Mouse (Mus musculus) adrenal gland, adult 18-20 months (tissue): ENCODE measurements around the gene Mettl5. TPM values are rescaled to one million over a fixed set of nuclear protein-coding genes. Genes with fewer than 3 reads are reported as not detected.
A peak's percentile ranks its signal among the peaks of the same experiment; 100 is the strongest.
"Not testable (repeated sequence)": the region's sequence is repeated elsewhere in the genome, so short reads cannot be mapped to it uniquely, and the experiment has no call there.

Experiments used
- DNase-seq, 2 experiments: peaks; one replicate each; pipeline ENCODE4 v3.0.0; 2021 to 2022; ENCODE audit warnings: low spot score in 2 of 2
- long read RNA-seq, 2 experiments: library from polyadenylated mRNA; stranded (forward); transcript quantifications; one replicate each; pipeline ENCODE4 v2.0.0; 2021
- total RNA-seq, 2 experiments: library from RNA; stranded (reverse); gene quantifications; 1 replicate in 1 of 2; 2 replicates in 1 of 2; pipeline ENCODE4 v1.2.3; 2021

The Mettl5 gene
- total RNA-seq = 10 to 100 TPM; 15.7 to 17.3 TPM
- long read RNA-seq, experiment 1, partial matches to known transcripts = 0 of 3 reads
- long read RNA-seq, experiment 1, other reads (novel, unspliced or antisense) = 0 of 3 reads
- long read RNA-seq, experiment 2, transcript Mettl5-201 (7 exons, 968 nt) = major isoform, 6 of 10 reads
- long read RNA-seq, experiment 2, partial matches to known transcripts = 2 of 10 reads
- long read RNA-seq, experiment 2, other reads (novel, unspliced or antisense) = 0 of 10 reads

DNA sequence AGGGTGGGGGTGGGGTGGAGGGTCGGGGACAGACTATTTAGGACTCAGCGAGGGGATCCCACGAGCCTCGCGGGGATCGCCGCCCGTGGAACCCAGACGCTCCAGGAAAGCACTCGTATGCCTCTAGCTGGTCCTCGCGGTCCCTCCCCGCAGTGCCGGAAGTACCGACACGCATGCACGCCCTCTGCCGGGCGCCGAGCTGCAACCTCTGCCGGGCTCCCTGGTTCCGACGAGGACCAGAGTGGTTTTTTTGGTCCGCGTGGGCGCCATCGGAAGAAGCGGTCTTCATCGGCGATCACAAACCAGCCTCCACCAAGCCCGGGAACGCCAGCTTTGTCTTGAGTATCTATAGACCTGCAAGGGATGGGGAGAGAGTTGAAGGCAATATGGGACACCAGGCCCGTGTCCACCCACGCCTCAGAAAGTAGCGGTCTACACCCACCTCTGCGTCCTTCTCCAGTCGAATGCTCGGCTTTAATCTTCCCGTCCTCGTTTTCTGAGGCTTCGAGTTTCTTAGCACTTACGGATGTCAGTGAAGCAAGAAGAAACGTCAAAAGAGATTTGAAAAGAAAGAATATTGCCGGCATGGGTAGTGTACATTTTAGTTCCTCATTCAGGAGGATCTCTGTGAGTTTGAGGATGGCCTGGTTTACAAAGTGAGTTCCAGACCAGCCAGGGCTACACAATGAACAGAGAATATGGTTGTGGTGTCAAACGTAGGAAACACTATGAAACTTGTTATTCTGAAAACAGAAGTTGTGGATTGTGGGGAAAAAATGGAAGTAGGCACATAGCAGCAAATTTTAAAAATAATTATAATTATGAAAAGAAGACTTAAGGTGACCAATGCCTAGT, at the start of gene Mettl5:
Mettl5 (minus strand) TSS at position 165 of the 855 bp plus-strand sequence.
- peak; percentile 85 to 87 for DNase-seq

DNA sequence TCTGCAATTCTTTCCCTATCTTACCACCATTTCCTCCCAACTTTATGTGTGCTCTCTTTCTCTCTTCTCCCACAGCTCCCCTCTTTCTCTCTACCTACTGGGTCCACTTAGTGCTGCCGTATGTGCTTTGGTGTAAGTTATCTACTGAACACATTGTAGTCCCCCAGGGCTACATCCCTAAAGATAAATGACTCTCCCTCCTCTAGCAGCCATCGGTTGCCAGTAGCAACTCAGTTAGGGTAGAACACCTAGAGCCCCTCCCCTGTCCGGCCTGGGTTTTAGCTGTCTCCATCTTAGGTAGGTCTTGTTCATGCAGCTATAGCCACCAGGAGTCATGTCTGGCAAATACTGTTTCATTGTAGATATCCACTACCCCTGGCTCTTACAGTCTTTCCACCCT, 39.5 kb upstream of the Mettl5 start:
- DNase-seq = no peak

DNA sequence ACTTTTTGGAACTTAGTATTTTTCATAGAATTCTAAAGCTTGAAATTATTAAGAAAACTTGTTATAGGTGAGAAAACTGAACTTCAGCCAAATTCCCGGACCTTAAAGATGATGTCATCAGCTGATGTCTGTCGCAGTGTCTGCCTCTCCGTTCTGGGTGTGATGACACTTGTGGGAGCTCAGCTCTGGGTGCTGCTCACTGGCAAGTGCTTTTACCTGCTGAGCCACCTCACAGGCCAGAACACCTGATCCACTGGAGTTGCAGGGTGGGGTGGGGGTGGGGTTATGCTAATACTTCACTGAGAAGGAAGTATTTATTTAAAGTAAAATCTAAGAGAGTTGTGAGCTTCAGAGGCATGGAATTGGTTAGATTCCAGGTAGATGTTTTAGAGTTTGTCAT, 31.9 kb upstream of the Mettl5 start:
- DNase-seq = no peak

DNA sequence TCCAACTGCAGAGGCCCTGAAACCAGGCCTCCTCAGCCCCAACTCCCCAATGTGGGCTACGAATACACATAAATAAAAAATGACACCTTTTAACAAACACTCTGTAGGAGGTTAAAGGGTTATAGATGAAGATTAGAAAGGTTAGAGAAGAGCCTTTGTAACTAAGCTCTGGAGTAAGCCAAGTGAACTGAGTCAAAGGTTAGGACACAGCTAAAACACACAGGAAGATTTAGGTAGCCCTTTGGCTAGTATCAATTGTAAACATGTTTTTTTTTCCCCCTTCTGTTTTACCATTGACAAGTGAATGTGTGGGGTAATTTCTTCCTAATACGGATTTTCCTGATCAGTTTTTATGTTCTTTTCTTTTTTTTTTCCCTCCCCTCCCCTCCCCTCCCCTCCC, 27.4 kb upstream of the Mettl5 start:
- no peak for DNase-seq

DNA sequence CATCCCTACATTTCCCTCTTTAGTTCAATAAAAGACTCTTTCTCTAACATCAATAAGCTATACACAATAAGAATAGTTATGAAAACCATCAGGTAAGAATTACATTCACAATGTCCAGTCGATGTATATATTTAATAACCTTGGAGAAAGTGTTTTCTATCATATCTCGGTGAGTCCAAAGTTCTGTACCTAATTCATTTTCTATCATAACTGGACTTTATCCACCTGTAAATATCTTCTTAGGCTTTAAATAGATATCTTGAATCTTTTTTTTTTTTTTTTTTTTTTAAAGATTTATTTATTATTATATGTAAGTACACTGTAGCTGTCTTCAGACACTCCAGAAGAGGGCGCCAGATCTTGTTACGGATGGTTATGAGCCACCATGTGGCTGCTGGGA, 22.0 kb upstream of the Mettl5 start:
- not testable (repeated sequence) for DNase-seq

DNA sequence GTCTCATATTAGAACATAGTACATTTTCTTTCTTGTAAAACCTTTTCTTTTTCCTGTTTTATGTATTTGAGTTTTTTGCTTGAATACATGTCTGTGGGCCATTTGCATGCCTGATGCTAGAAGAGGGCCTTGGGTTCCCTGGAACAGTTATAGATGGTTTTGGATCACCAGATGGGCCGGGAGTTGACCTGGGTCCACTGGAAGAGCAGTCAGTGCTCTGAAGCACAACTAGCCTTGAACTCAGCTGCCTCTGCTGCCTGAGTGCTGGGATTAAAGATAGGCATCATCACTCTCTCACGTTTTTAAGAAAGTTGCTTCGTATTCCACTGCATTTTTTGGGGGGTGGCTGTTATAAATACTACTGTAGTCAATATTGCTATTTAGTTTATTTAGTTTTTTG, 18.1 kb upstream of the Mettl5 start:
- DNase-seq = no peak

DNA sequence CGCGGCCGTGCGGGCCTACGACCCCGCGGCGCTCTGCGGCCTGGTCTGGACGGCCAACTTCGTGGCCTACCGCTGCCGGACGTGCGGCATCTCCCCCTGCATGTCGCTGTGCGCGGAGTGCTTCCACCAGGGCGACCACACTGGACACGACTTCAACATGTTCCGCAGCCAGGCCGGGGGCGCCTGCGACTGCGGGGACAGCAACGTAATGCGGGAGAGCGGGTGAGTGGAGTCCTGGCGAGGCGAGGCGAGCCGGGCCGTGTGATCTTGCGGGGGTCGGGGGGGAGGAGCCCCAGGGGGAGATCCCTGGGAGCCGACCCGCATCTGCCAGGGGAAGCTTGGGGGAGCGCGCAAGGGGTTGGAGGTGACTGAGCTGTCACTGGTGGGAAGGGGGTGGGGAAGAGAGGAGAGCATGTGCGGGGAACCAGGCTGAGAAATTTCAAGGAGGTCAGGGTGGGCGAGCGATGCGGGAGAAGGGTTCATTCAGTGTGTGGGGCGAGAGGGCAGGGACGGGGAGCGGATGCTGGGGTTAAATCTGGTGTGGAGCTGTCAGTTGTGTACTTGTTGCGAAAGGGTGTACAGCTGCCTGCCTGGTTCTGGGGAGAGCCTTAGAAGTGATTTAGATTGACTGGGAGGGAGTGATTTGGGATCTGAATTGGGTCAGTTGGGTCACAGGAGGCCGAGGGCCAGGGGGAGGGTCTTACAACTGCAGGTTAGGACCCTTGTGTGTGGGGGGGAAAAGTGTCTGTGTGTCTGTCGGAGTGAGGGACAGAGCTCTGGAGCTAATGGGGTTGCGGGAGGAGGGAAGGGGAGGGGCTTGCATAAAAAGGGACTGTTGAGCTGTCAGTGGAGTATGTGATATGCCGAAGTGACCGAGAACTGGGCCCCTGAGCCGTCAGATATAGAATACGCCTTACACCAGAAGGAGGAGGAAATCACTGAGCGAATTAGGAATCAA, 12.5 kb upstream of the Mettl5 start:
- peak; percentile 46 to 50 for DNase-seq

DNA sequence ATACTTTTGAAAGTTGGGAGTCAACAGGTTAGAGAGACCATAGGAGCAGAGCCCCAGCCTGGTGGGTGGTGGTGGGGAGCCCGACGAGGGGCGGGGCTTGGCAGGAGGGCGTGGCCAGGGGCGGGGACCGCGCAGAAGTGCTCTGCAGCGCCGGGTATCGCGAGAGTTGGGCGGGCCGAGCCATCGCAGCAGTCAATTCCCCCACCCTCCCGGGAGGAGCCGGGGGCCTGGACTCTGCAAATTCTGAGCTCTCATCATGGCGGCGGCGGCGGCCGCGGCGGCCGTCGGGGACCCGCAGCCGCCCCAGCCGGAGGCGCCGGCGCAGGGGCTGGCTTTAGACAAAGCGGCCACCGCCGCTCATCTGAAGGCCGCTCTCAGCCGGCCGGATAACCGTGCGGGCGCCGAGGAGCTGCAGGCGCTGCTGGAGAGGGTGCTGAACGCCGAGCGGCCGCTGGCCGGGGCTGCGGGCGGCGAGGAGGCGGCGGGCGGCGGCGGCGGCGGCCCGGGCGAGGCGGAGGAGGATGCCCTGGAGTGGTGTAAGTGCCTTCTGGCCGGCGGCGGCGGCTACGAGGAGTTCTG, 11.7 kb upstream of the Mettl5 start, which contains the start of gene Ubr3:
Ubr3 (plus strand) TSS at position 208 of the 579 bp plus-strand sequence.
- DNase-seq = peak; percentile 99

DNA sequence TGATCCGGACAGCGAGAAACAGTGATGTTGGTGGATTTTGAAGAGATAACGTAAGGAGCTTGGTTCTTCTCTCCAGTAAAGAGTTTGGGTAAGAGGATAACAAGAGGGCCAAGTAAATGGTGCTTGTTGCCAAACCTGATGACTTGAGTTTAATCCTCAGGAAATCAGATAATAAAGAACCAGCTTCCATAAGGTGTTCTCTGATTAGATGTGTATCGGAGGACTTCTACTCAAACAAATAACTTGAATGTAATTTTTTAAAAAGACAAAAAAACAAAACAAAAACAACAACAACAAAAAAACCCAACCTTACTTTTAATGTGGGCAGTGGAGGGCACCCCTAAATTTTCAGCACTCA, 10.8 kb upstream of the Mettl5 start:
- DNase-seq = no peak

DNA sequence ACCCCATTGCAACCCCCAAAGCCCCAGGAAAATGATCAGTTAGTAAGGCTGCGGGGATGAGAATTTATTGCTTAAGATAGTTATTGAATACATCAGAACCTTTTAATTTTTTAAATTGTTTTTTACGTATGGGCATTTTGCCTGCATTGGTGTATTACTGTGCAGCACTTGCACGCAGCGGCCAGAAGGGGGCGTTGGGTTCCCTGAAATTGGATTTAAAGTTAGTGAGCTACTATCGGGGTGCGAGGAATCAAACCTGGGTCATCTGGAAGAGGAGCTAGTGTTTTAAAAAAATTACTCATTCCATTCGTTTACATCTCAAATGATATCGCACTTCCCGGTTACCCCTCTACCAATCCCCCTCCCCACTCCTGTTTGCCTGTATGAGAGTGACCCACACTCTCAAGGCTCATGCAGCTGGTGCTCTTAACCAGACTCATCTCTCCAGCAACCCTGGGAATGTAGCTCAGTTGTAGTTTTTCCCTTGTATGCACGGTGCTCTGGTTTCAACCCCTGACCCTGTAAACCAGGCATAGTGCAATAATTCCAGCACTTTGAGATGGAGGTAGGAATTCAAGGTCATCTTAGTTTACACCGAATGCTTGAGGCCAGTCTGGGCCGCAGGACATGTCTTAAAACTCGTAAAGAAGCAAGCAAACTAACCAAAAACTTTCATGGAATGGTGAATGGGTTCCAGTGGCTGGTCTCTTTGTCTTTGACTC, 10.2 kb upstream of the Mettl5 start:
- no peak for DNase-seq

DNA sequence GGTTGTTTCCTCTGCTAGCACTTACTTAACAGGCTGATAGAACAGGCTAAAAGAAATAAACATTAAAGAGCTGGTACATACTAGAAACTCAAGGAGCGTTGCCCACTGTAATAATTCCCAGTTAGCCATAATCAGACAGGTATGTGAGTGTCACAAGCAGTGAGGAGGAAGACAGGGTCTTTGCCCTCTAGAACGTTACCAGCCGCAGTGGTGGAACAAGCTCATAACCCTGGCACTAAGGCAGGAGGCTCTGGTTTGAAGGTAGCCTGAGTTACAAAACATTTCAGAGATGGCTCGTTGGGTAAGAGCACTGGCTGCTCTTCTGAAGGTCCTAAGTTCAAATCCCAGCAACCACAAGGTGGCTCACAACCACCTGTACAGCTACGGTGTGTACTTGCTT, 8.5 kb upstream of the Mettl5 start:
- no peak for DNase-seq

DNA sequence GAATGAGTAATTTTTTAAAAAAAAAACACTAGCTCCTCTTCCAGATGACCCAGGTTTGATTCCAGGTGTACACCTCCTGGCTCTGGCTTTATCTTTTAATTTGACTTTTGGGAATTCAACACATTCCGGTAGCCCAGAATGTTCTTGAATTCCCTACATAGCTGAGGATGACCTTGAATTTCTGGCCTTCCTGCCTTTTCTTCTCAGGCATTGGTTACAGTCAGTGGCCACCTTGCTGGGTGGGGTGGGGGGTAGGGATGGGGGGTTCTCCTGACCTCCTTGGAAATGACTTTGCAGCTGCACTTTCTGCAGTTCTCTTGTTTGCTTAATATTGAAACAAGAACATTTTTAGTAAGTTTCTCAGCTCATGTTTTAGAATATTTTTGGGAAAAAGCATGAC, 7.7 kb upstream of the Mettl5 start:
- no peak for DNase-seq

DNA sequence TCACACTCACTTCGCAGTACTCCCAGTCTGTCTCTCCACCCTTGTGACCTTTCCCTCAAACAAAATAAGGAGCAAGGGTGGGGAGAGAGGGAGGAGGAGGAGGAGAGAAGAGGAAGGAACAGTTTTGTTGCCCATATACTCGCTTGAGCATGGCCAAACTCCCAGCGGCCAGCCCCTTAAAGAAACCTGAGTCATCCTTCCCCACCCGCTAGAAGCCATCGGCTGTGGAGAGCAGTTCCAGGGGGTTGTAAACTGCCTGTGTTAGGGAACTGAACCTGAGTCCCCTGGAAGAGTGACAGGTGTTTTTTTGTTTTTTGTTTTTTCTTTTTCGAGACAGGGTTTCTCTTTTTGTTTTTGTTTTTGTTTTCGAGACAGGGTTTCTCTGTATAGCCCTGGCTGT, 5.4 kb upstream of the Mettl5 start:
- no peak for DNase-seq

DNA sequence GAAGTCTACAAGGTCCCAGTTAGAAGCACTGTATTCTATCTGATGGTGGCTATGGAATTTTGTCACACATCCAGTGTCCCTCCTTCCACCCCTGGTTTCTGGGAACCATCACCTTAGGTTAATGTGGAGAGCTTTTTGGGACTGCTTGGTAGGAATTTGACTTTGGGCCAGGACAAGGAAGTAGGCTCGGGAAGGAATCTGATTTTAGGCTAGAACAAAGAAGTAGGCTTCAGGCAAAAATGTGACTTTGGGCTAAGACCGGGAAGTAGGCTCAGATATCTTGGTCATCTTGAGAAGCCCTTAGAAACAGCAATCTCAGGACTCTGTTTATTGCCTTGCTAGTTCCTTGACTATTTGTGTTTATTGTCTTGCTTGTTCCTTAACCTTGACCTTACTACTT, 3.5 kb upstream of the Mettl5 start:
- DNase-seq = no peak

DNA sequence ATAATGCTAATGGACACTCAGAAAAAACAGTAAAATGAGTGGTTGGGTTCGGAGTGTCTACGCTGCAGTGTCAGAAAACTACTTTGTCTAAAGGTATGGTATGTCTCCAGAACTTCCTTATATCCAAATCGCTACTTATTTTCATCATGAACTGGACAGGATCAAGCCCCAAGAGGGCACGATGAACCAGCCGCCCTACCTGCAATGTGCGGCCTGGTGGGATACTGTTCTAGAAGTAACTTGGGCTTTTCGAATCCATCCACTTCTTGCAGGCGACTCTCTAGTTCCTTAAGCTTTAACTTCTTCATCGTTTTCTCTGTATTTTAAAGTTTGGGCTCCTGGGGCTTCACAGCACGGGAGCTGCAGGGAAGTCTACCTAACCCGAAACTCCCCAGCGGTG, 365 bp downstream of the Mettl5 start:
- no peak for DNase-seq

DNA sequence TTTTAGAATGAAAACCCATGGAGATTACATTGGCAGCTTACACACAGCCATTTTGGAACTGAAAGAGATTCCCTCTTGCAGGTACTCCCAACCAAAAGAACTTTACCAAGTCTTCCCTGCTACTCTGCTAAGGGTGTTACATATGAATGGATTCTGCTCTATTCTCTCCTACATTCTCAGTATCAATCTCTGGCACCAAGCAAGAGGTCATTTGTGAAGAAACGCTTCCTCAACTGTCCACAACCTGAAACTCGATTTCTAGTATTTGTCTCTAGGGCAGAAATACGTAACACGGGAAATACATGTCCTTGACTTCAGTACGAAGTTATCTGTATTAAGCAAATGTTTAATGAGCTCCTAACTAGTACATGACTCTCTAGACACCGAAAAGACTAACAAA, 834 bp downstream of the Mettl5 start:
- no peak for DNase-seq

DNA sequence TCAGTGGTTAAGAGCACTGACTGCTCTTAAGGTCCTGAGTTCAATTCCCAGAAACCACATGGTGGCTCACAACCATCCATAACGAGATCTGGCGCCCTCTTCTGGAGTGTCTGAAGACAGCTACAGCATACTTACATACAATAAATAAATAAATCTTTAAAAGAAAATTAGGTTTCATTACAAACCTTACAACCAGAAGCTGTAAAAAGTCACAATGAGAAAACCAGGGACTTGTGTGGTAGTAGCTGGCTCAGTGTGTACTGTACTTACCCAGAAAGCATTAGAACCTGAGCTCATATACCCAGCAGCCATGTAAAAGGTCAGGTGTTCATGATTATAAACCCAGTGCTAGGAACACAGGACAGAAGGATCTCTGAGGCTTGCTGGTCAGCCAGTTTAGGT, 1.4 kb downstream of the Mettl5 start:
- DNase-seq = no peak

DNA sequence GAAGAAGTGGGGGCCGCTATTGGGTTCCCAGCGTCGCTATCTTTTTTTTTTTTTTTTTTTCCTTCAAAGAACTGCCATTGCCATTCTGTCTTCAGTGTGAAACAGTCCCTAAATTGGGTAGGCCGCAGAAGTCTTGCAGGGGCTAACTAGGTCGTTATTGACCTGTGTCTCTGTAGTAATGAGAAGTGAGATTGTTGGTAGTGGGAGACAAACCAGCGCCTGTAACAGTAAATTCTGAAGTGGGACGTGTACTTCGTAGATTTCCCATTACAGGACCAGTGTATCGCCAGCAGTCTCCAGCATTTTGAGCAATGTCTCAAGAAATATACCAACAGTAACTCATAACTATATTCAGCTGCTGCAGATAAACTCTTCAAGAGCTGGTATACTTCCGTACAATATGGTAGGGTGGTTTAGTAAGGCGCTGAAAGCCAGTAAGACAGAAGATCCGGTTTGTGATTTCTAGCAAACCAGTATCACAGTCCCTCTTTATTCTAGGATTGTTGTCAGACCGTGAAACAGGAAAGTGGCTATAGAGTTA, 23.2 kb downstream of the Mettl5 start:
- DNase-seq = no peak

DNA sequence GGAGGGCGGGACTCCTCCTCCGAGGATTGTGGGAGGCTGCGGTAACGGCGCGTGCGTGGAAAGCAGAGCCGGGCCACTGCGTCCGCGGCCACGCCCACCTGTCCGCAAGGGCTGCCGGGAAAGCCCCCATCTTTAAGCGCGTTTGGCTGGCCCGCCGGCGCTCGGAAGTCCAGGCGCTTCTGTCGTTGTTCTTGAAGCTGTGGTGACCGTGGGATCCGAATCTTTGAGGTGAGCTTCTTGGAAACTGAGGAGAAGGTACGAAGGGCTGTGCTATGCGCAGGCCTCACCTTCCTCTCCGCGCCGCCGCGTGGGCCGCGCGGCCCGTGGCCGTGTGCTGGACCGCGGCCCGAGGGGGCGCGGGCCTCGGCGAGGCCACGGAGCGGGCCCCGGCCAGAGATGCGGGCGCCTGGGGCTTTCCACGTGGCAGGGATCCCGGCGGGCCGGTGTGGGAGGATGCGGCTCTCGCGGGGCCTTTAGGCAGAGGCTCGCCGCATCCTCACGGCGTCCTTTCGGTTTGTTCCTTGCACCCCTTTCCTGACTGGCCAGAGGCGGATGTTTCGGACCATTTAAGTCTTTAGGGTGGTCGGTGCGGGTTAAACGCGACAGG, 23.8 kb downstream of the Mettl5 start, which contains the start of gene Ssb:
Ssb (plus strand) TSS at position 78 of the 607 bp plus-strand sequence.
- DNase-seq = peak; percentile 92 to 94
